ENCODE assay signal across 21 mouse cellular contexts in genomic region chr1:106555498-106556168, GRCm38 (mm10).
A peak's percentile ranks its signal among the peaks of the same experiment; 100 is the strongest.
DNase-seq lines count a peak whose midpoint lies in the region; ATAC-seq and TF ChIP-seq lines count a peak whose summit lies in the region.
"Had no signal": no experiment of that assay in that cellular context is flagged by ENCODE, and none has a peak within 500 bp of the region (broad histone marks: within the 10 kb centered on the region; RNA-seq: fewer than 3 reads in every experiment).

No protein-coding gene starts in this region.

- no peak for TF ChIP-seq CTCF in CH12.LX (conservative IDR thresholded peaks at IDR 0.05 in 1 of 2, IDR thresholded peaks at IDR 0.05 in 1 of 2; ENCODE audit: low read depth in 2 of 2, low read length in 2 of 2)

- peaks cover 35 to 37% of the 10 kb centered on the region in 2 experiments for H3K4me1 ChIP-seq in heart, embryonic 14.5 days (ENCODE audit: control insufficient read depth in 2 of 2, insufficient read depth in 2 of 2, low read length in 2 of 2)
- H3K4me1 ChIP-seq in limb, embryonic 12.5 days (replicated peaks), result peaks cover 32% of the 10 kb centered on the region
- peaks cover 8% of the 10 kb centered on the region; the same call in 1 of the 2 replicates for H3K4me1 ChIP-seq in limb, embryonic 10.5 days
- peaks cover 50 to 95% of the 10 kb centered on the region in 2 experiments for H3K4me1 ChIP-seq in CH12.LX (ENCODE audit: control insufficient read depth in 1 of 2, insufficient read depth in 2 of 2)
- peaks cover 29% of the 10 kb centered on the region for H3K4me1 ChIP-seq in limb, embryonic 14.5 days (ENCODE audit: control insufficient read depth, insufficient read depth, low read length)
- H3K4me1 ChIP-seq in forebrain, embryonic 16.5 days (replicated peaks; ENCODE audit: control insufficient read depth, insufficient read depth, low read length), result peaks cover 10% of the 10 kb centered on the region

- H3K9me3 ChIP-seq in heart, embryonic 14.5 days (ENCODE audit: control insufficient read depth, low read length), result no peaks in the 10 kb centered on the region
- no peaks in the 10 kb centered on the region for H3K9me3 ChIP-seq in limb, embryonic 12.5 days
- no peaks in the 10 kb centered on the region for H3K9me3 ChIP-seq in limb, embryonic 10.5 days (replicated peaks)
- H3K9me3 ChIP-seq in CH12.LX (replicated peaks; ENCODE audit: low read length), result no peaks in the 10 kb centered on the region
- H3K9me3 ChIP-seq in limb, embryonic 14.5 days (ENCODE audit: control insufficient read depth, low read length), result no peaks in the 10 kb centered on the region
- no peaks in the 10 kb centered on the region for H3K9me3 ChIP-seq in forebrain, embryonic 16.5 days (ENCODE audit: control insufficient read depth, low read length)
- H3K9me3 ChIP-seq: forebrain, embryonic 12.5 days; hindbrain, embryonic 10.5 days had no signal

- in situ Hi-C loops in CH12.LX (cut with MboI; ENCODE audit: low pct_ligation_motif_present, low pct_unique_long_range_greater_than_20kb, low sequenced_read_pairs), result no loop called here

- dilution Hi-C loops in CH12.LX (cut with MboI; ENCODE audit: extremely low pct_ligation_motif_present, extremely low pct_unique_long_range_greater_than_20kb, low sequenced_read_pairs), result no loop called here

- no peak for TF ChIP-seq RAD21 in CH12.LX (IDR thresholded peaks at IDR 0.05; ENCODE audit: low read depth, low read length)

- TF ChIP-seq EP300 in CH12.LX (IDR thresholded peaks at IDR 0.05; ENCODE audit: low read length), result peak; percentile 77

- WGBS in heart, embryonic 14.5 days, result 32% methylated on average over 9 of the region's 9 CpGs
- WGBS in limb, embryonic 12.5 days, result 76% methylated on average over 9 of the region's 9 CpGs
- WGBS in limb, embryonic 10.5 days, result 82% methylated on average over 9 of the region's 9 CpGs
- WGBS in limb, embryonic 14.5 days, result 60% methylated on average over 9 of the region's 9 CpGs
- WGBS in forebrain, embryonic 16.5 days, result 87% methylated on average over 9 of the region's 9 CpGs

- no peaks in the 10 kb centered on the region for H3K27me3 ChIP-seq in heart, embryonic 14.5 days (ENCODE audit: control insufficient read depth, insufficient read depth, low read length)
- H3K27me3 ChIP-seq in limb, embryonic 12.5 days, result no peaks in the 10 kb centered on the region
- H3K27me3 ChIP-seq in limb, embryonic 10.5 days (ENCODE audit: low read depth, poor library complexity, severe bottlenecking), result no peaks in the 10 kb centered on the region
- H3K27me3 ChIP-seq in CH12.LX (replicated peaks), result no peaks in the 10 kb centered on the region
- H3K27me3 ChIP-seq in limb, embryonic 14.5 days (ENCODE audit: control insufficient read depth, insufficient read depth, low read length), result no peaks in the 10 kb centered on the region
- H3K27me3 ChIP-seq in forebrain, embryonic 16.5 days (replicated peaks; ENCODE audit: control insufficient read depth, insufficient read depth, low read length), result no peaks in the 10 kb centered on the region
- H3K27me3 ChIP-seq: forebrain, embryonic 12.5 days had no signal

- H3K79me2 ChIP-seq in CH12.LX (replicated peaks; ENCODE audit: control insufficient read depth, extremely low read depth, insufficient read depth, poor library complexity, severe bottlenecking), result no peaks in the 10 kb centered on the region

- TF ChIP-seq POLR2A in CH12.LX (IDR thresholded peaks at IDR 0.05; ENCODE audit: low read depth, low read length), result no peak
- no peak for TF ChIP-seq POLR2A in limb, embryonic 14.5 days (IDR thresholded peaks at IDR 0.05; ENCODE audit: borderline replicate concordance, extremely low read depth, insufficient read depth, insufficient read length)

- no peaks in the 10 kb centered on the region for H3K36me3 ChIP-seq in heart, embryonic 14.5 days (ENCODE audit: control insufficient read depth, insufficient read depth, low read length)
- no peaks in the 10 kb centered on the region for H3K36me3 ChIP-seq in limb, embryonic 12.5 days
- H3K36me3 ChIP-seq in limb, embryonic 10.5 days, result no peaks in the 10 kb centered on the region
- peaks cover 3% of the 10 kb centered on the region in 2 experiments for H3K36me3 ChIP-seq in CH12.LX (replicated peaks in 1 of 2; ENCODE audit: control insufficient read depth in 1 of 2, insufficient read depth in 1 of 2, low read length in 1 of 2)
- no peaks in the 10 kb centered on the region; the same call in 1 of the 2 replicates for H3K36me3 ChIP-seq in limb, embryonic 14.5 days (ENCODE audit: control insufficient read depth, insufficient read depth, low read length)
- H3K36me3 ChIP-seq in forebrain, embryonic 16.5 days (ENCODE audit: control insufficient read depth, insufficient read depth), result no peaks in the 10 kb centered on the region
- H3K36me3 ChIP-seq: forebrain, embryonic 12.5 days; hindbrain, embryonic 10.5 days had no signal

- no peak for DNase-seq in heart, adult 8-10 months (ENCODE audit: low spot score)
- no peak for DNase-seq in limb, embryonic 10.5 days (ENCODE audit: low spot score)
- no peak for DNase-seq in CH12.LX (ENCODE audit: extremely low read depth)
- DNase-seq in limb, embryonic 14.5 days (ENCODE audit: low spot score), result peak; percentile 26
- DNase-seq: adrenal gland, postnatal 36 days; cerebellum, adult 11 months; cerebellum, adult 9-11 months; gastrocnemius, postnatal 36 days; kidney, adult 11 months; liver, postnatal 0 days; lung, postnatal 14 days; midbrain, embryonic 14.5 days had no signal

- ATAC-seq in heart, embryonic 14.5 days (ENCODE audit: insufficient number of reproducible peaks, insufficient read depth, low FRiP score, low read depth), result no peak
- ATAC-seq in limb, embryonic 12.5 days (ENCODE audit: insufficient number of reproducible peaks, insufficient read depth, low FRiP score, low TSS enrichment, low read depth), result no peak
- ATAC-seq in limb, embryonic 14.5 days (ENCODE audit: low FRiP score, low read depth), result no peak
- ATAC-seq in forebrain, embryonic 16.5 days, result no peak
- ATAC-seq: hindbrain, postnatal 0 days; liver, postnatal 0 days had no signal

- peak overlapping the region; percentile 78 to 87 for H3K27ac ChIP-seq in heart, embryonic 14.5 days (replicated peaks in 1 of 2; ENCODE audit: control insufficient read depth in 1 of 2, insufficient read depth in 1 of 2, low read depth in 2 of 2, low read length in 2 of 2)
- 0 out of 2 replicates have a peak overlapping the region, but pooled peaks have one; percentile 35 for H3K27ac ChIP-seq in limb, embryonic 12.5 days
- H3K27ac ChIP-seq in limb, embryonic 10.5 days, result no peak overlapping the region
- peak overlapping the region; percentile 46 for H3K27ac ChIP-seq in CH12.LX (ENCODE audit: insufficient read depth, low read depth)
- no peak overlapping the region for H3K27ac ChIP-seq in limb, embryonic 14.5 days (replicated peaks; ENCODE audit: low read depth, low read length)
- H3K27ac ChIP-seq in forebrain, embryonic 16.5 days (ENCODE audit: low read length), result no peak overlapping the region
- H3K27ac ChIP-seq: forebrain, embryonic 12.5 days; hindbrain, embryonic 10.5 days; hindbrain, postnatal 0 days; kidney, postnatal 0 days; left cerebral cortex, adult 2 months had no signal

- no peak overlapping the region for H3K9ac ChIP-seq in heart, embryonic 14.5 days (ENCODE audit: low read length)
- no peak overlapping the region for H3K9ac ChIP-seq in limb, embryonic 12.5 days (replicated peaks)
- H3K9ac ChIP-seq in CH12.LX (ENCODE audit: insufficient read depth, low read depth), result peak overlapping the region; percentile 18
- no peak overlapping the region for H3K9ac ChIP-seq in limb, embryonic 14.5 days (ENCODE audit: low read depth, low read length, severe bottlenecking)
- no peak overlapping the region for H3K9ac ChIP-seq in forebrain, embryonic 16.5 days (replicated peaks; ENCODE audit: low read depth, low read length)
- H3K9ac ChIP-seq: forebrain, embryonic 12.5 days; liver, postnatal 0 days had no signal

- no peak overlapping the region for H3K4me2 ChIP-seq in heart, embryonic 14.5 days (ENCODE audit: low read length)
- H3K4me2 ChIP-seq in limb, embryonic 12.5 days, result no peak overlapping the region
- peak overlapping the region; percentile 1; the same call in 1 of the 2 replicates for H3K4me2 ChIP-seq in CH12.LX (ENCODE audit: insufficient read depth, low read depth, poor library complexity, severe bottlenecking)
- H3K4me2 ChIP-seq in limb, embryonic 14.5 days (replicated peaks; ENCODE audit: low read depth, low read length, severe bottlenecking), result no peak overlapping the region
- H3K4me2 ChIP-seq in forebrain, embryonic 16.5 days (ENCODE audit: low read length), result no peak overlapping the region
- H3K4me2 ChIP-seq: forebrain, embryonic 12.5 days; liver, embryonic 11.5 days had no signal

- H3K4me3 ChIP-seq in heart, embryonic 14.5 days (ENCODE audit: control insufficient read depth in 1 of 2, insufficient read depth in 1 of 2, low read depth in 1 of 2, low read length in 2 of 2), result no peak overlapping the region
- H3K4me3 ChIP-seq in limb, embryonic 12.5 days (replicated peaks), result no peak overlapping the region
- no peak overlapping the region for H3K4me3 ChIP-seq in limb, embryonic 10.5 days
- H3K4me3 ChIP-seq in CH12.LX (replicated peaks in 1 of 3; ENCODE audit: low read depth in 2 of 3, low read length in 2 of 3, poor library complexity in 1 of 3), result no peak overlapping the region
- no peak overlapping the region for H3K4me3 ChIP-seq in limb, embryonic 14.5 days (replicated peaks; ENCODE audit: low read length)
- no peak overlapping the region for H3K4me3 ChIP-seq in forebrain, embryonic 16.5 days (replicated peaks; ENCODE audit: low read length)
- H3K4me3 ChIP-seq: forebrain, embryonic 12.5 days; hindbrain, embryonic 10.5 days; left cerebral cortex, adult 2 months had no signal

TF ChIP-seq in CH12.LX, 34 proteins besides CTCF, POLR2A, EP300 and RAD21 (continues in another document):
- TF ChIP-seq RCOR1 (conservative IDR thresholded peaks at IDR 0.05; ENCODE audit: low read depth, low read length), result 0 out of 2 replicates have a peak, but pooled peaks have one; percentile 61
- TF ChIP-seq ZNF384 (IDR thresholded peaks at IDR 0.05; ENCODE audit: low read depth, low read length), result peak; percentile 12; the same call in 1 of the 2 replicates
- TF ChIP-seq ELF1 (IDR thresholded peaks at IDR 0.05; ENCODE audit: low read depth, low read length), result no peak; the same call in 1 of the 2 replicates
- peak; percentile 53; the same call in 1 of the 2 replicates for TF ChIP-seq CHD2 (IDR thresholded peaks at IDR 0.05; ENCODE audit: low read length)
- no peak for TF ChIP-seq NELFE (IDR thresholded peaks at IDR 0.05; ENCODE audit: low read depth, low read length)
- no peak for TF ChIP-seq ZC3H11A (IDR thresholded peaks at IDR 0.05; ENCODE audit: low read depth, low read length)
- no peak for TF ChIP-seq GABPA (IDR thresholded peaks at IDR 0.05; ENCODE audit: insufficient replicate concordance, low read depth, low read length)
- TF ChIP-seq JUN (IDR thresholded peaks at IDR 0.05; ENCODE audit: insufficient read depth, low read depth, low read length), result no peak
- peak; percentile 93 for TF ChIP-seq CHD1 (IDR thresholded peaks at IDR 0.05; ENCODE audit: low read depth, low read length)
- peak; percentile 92 for TF ChIP-seq BHLHE40 (IDR thresholded peaks at IDR 0.05; ENCODE audit: low read depth, low read length)
- TF ChIP-seq HCFC1 (IDR thresholded peaks at IDR 0.05; ENCODE audit: low read depth, low read length), result no peak
- TF ChIP-seq SIN3A (IDR thresholded peaks at IDR 0.05; ENCODE audit: low read length), result peak; percentile 64; the same call in 1 of the 2 replicates

Comparison
In these comparisons a context has a peak if more than half of its experiments do, and no peak if none do; other contexts are left out.
1. H3K27ac ChIP-seq: peak in heart, embryonic 14.5 days (2 of 2), limb, embryonic 12.5 days (single experiment) and CH12.LX (single experiment); none in limb, embryonic 10.5 days (single experiment), limb, embryonic 14.5 days (single experiment) and forebrain, embryonic 16.5 days (single experiment).